Mouse (Mus musculus): ENCODE data around the gene Fam71e1.

Gene Fam71e1

DNA sequence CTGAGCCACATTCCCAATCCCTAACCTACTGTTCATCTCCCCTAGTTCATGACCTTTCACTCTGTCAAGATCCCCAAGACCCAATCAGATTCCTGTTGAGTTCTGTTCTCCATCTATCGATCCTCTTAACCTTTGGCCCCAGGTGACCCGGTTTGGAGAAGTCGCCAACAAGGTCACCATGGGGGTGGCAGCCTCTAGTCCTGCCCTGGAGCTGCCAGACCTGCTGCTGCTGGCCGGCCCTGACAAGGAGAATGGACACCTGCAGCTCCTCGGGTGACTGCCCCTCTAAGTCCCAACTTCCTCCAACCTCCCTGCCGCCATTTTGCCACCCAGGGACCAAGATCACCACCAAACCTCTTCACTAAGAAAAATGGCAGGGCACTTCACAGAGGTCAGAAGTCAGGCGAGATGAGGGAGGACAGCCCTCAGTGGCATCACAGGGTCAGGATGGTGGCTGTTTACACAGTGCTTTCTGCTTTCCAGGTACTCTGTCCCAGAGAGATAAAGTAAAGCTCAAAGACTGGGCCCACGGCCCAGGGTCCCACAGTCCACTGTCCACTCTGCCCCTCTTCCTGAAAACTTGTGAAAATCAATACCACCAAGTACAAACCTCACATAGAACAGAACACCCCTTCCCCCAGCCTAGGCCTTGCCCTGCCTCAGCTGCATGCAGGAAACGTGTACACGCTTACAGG, 1.1 kb downstream of the Fam71e1 start:
- DNase-seq (ENCODE audit: low read depth, low spot score) = no peak

DNA sequence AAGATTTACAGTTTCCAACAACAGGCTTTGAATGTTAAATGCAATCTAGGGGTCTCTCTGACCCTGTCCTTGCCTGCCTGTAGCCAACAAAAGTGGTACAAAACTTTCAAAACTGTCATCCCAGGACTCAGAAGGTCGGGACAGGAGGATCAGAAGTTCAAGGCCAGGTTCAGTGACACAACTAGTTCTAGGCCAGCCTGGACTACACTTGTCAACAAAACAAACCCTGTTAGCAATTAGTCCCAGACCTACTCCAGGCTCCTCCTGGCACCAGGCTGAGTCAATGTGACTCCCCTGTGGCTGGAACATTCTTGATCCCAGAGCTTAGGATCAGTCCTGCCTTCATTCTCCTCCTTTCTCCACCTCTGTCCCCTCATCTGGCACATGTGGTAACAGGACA, 2.5 kb downstream of the Fam71e1 start:
- DNase-seq (ENCODE audit: low read depth, low spot score) = no peak

DNA sequence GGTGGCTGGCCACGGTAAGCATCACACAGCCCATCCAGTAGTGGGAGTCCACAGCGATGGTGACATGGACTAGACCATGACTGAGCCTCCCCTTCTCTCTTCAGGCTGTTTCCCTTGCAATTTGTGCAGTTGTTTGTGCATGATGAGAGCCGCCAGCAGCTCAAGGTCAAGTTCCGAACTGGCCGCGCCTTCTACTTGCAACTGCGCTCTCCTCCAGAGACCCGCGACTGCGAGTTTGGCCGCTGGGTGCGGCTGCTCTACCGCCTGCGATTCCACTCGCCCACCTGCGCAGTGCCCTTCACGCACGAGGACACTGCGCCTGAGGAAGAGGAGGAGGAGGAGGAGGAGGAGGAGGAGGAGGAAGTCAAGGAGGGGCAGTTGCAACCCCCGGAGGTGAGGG, 3.7 kb downstream of the Fam71e1 start:
- DNase-seq (ENCODE audit: low read depth, low spot score) = no peak

DNA sequence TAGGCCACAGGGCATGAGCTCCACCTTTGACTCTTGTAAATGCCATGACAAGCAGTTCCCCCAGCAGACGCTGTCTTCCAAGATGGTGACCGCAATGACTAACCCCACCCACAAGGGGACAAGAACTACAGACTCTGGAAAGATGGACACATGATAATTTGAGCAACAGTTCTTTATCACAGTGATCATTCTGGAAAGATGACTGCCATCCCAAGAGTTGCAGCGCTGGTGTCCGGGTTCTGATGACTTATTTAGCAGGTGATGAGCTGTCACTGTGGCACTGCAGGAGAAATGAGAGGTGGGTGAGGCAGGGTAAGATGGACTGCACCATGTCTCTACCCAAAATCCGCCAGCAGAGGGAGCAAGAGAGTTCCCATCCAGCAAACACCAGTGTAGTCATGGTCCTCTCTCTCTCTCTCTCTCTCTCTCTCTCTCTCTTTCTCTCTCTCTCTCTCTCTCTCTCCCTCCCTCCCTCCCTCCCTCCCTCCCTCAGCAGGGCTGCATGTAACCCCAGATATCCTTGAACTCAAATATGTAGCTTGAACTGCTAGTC, 5.3 kb downstream of the Fam71e1 start:
- peak; percentile 54 for DNase-seq (ENCODE audit: low read depth, low spot score)

DNA sequence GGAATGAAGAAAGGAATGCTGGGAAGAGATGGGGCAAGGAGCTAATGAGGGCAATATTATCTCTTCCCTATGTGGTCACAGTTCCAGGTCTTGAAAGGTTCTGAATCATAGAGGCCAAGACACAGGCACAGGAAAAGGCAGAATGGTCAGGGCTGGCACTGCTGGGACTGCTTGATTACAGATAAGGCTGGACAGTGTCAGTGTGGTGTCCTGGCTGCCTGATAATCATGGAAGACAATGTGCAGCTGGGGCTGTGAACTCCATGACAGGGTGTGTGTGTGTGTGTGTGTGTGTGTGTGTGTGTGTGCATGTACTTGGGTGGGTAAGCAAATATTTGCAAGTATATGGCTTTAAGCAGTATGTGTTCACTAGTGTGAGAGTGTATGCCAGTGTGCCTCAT, 11.1 kb downstream of the Fam71e1 start:
- no peak for DNase-seq (ENCODE audit: low read depth, low spot score)

DNA sequence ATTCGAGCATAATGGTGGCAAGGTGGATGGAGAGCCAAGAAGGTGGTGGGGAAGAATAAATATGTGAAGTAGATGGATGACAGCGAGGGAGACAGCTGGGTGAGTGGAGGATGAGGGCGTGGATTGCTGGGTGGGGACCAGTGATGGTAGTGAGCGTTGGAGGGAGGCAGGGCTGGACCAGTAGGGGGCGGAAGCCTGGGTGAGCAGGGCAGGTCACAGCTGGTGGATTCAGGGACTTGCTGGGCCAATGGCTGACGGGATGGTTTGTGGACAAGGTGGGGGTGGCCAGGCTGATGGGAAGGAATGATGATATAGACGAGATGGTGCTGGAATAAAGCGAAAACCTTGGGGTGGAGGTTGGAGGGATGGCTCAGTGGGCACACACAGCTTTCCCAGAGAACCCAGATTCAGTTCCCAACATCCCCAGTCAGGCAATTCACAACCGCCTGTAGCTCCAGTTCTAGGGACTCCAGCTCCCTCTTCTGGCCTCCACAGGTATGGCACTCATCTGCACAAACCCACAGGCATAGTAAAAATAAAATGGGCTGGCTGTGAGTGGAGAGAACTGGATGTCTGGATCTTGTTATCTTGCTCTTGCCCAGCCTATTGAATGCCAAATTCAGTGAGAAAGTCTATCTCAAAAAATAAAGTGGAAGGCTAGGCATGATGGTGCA, 23.0 kb downstream of the Fam71e1 start:
- DNase-seq (ENCODE audit: low read depth, low spot score) = no peak

DNA sequence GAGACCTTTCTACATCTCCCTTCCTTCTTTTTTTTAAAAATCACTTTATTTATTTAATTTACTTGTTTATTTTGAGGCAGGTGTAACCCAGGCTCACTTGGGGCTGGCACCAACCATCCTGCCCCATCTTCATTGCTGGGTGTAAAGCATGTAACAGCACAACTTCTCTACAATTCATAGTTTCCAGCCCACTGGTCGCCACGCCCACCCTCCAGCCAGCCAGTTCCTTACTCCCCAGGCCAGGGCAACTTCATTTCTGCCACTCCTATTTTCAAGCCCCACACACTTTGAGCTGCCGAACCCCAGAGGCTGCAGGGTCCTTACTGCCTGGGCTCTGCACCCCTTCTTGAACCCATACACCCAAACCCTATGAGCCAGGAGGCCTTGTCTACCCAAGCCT, 24.6 kb downstream of the Fam71e1 start:
- DNase-seq (ENCODE audit: low read depth, low spot score) = no peak

DNA sequence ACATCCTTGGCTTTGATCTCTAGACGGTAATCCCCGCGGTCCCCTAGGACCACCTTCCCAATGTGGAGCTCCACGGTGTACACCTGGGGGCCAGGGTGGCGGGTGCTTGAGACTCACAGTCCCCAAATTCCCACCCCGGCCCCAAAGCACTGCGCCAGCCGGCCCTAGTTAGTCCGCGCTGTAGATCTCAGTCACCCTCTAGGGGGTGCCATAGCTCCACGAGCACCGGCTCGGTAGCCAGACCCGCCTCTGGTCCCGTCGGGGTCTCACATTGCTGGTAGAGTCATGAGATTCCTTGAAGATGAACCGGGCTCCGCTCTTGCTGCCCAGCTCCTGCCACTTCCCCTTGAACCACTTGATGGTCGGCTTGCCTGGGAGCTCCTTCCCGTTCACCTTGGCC, 25.3 kb downstream of the Fam71e1 start:
- no peak for DNase-seq (ENCODE audit: low read depth, low spot score)

DNA sequence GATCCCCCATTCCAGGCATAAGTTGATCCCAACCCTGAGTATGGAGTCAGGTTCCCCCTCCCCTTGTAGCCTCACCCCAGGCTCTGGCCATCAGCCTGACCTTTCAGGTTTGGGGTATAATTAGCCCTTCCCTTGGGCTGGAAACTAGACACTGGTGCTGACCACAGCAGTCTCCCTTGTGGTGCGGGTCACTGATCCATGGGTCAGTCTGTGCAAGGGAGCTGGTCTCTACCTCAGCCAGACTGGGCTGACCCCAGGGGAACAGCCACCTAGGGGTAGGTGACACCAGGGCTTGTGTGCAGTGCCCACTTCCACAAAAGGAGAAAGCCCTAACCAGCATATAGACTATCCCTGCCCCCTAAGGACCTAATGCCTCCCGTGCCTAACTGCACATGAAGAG, 26.7 kb downstream of the Fam71e1 start:
- no peak for DNase-seq (ENCODE audit: low read depth, low spot score)

DNA sequence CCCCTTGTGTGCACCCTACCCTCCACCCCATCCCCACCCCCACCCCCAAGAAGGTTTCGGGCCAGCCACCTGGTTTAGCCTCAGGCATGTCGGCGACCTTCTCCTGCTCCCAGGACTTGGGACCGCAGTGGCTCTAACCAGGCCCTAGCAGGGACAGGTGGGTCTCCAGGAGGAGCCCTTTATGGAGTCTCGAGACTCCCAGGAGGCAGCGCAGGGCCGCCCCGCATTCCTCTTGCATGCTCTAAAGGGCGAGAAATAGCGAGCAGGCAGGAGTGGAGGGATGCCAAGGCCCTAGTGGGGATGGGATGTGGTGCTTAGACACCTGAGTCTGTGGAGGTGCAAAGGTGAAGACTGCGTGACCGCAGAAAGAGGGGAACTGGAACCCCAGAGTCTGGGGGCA, 28.1 kb downstream of the Fam71e1 start, which contains the start of gene Mybpc2:
TSS of gene Mybpc2 (minus strand) at position 155 of the 400 bp plus-strand sequence.
- no peak for DNase-seq (ENCODE audit: low read depth, low spot score)

DNA sequence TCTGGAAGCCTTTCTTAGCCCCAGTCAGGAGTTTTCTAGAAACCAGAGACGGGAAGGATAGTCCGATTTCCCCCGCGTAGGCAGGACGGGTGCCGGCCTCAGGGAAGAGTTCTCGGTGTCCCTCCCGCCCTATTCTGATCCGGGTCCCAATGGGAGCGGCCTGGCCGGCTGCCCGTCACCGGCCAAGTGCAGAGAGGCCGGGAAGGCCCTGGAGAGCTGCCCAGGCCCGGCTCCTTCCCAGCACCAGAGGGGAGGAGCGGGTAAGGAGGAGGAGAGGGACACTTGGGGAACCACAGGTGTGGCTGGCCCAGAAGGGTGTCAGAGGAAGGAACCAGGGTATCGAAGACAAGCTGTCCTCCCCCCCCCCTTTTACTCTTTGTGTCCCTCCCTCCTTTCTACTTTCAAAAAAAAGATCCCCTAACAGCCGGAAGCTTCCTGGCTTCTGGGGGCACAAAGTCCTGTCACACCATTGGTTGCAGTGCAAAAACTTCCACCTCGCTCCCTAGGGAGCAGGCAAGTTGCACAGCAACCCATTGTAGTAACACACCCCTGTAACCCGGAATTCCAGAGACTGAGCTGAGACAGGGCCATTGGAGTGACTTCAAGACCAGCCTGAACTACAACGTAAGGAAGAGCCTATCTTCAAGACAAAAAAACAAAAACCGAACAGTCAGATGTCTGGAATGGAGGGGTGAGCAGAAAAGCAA, 28.9 kb downstream of the Fam71e1 start:
- DNase-seq (ENCODE audit: low read depth, low spot score) = no peak

DNA sequence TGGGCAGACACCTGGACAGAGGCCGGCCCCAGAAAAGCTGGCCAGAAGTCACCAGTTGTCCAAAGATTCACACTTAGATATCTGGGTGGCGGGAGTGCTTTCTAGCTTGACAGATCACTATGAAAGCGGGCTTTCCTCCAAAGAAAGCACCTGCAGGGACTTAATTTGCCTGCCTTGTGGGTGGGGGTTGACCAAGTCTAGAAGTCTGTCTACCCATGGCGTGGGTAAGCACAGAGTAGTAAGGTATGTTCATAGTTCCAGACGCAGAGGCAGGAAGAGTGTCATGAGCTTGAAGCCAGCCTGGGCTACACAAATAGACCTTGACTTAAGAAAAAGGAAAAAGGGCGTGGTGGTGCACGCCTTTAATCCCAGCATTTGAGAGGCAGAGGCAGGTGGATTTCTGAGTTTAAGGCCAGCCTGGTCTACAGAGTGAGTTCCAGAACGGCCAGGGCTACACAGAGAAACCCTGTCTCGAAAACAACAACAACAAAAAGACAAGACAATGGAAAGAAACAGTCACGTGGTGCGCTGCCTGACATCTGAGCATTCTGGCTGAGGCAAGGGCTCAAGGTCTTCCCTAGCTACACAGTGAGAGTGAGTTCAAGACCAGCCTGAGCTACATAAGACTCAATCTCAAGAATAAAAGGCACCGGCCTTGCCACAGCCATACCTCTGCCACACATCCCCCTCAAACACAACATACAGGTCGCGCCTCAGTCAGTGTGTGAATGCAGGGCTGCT, 30.2 kb downstream of the Fam71e1 start:
- no peak for DNase-seq (ENCODE audit: low read depth, low spot score)

DNA sequence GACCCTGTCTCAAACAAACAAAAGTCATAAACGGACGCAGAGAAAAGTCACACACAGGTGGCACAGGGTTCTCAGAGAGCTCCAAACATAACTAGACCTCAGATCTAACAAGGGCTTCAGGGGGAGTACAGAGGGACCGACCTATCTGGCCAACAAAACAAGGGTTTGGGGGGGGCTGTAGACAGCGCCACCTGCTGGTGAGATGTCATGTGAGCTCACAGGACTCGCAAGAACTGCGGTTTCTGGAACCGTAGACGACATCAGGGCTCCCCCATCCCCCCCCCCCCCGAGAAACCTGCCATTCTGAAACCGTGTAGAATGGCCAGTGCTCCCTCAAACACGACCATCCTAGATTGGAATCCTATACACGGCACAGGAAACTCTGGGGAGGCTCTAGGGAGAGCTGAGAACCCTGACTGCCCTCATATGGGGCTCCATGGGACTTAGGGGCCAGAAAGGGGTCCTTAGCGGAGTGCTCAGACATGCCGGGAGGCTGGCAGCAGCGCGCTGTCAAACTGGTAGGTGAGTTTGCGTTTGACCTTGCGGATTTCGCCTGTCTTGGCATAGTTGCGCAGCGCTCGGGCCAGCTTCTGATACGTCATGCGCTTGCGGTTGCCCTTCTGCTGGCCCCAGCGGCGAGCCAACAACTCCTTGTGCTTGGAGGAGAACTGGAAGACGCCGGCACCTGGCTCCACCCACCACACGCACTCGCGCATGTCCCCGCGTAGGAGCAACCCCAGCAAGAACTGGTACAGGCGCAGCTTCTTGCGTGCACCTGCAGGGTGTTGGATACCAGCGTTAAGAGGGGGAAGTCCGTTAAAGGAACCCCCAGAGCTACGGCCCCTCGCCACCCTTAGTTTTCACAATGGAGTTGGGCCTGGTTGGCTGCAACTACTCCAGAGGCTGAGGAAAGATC, 31.4 kb downstream of the Fam71e1 start:
- DNase-seq (ENCODE audit: low read depth, low spot score) = peak; percentile 51

DNA sequence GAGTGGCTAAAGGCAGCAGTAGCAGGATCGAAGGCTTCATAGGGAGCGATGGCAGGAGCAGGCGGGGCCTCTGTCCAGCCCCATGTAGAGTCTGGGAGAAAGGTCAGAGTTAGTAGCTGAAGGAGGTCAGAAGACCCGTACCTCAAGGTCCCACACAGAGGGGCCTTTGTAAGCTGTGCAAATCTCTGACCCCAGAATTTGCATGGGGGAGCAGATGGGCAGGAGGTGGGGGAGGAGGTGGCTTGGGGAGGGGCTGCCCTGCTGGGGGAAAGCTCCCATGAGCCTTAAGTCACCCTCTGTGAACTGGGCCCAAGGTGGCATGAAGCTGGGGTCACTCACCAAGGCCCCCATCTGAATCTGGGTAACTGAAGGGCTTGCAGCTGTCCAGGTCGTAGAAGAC, 33.1 kb downstream of the Fam71e1 start:
- DNase-seq (ENCODE audit: low read depth, low spot score) = no peak

DNA sequence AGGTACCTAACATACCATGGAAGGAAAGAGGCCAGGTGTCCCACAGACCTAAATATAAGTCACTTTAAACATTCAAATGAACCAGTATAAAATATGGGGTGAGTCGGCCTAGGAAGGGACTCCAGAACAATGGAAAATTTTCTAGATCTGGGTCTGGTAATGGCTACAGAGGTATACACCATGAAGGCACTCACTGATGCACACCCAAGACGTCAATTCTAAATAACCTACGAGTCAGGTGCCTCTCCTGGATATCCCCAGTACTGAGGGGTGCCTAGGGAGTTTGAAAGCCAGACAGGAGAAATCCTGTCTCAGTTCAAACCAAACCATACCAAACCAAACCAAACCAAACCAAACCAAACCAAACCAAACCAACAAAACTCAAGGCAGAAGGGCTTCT, 34.1 kb downstream of the Fam71e1 start:
- no peak for DNase-seq (ENCODE audit: low read depth, low spot score)

DNA sequence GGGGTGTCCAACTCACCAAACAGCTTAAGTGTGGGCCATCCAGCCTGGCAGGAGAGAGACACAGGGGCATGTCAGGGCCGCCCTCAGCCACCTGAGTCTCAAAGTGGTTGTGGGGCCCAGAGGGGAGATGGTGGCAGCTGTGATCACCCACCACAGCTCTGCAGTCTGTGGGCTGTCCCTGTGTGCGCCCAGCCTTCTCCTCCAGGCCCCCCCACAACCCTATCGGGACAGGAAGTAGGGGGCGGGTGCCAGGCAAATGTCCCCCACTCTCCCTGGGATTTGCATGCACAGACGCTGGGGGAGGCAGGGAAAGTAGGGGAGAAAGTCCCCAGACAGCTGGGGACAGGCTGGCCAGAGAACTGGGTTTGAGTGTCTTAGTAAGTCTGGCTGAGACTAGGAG, 34.8 kb downstream of the Fam71e1 start:
- no peak for DNase-seq (ENCODE audit: low read depth, low spot score)

DNA sequence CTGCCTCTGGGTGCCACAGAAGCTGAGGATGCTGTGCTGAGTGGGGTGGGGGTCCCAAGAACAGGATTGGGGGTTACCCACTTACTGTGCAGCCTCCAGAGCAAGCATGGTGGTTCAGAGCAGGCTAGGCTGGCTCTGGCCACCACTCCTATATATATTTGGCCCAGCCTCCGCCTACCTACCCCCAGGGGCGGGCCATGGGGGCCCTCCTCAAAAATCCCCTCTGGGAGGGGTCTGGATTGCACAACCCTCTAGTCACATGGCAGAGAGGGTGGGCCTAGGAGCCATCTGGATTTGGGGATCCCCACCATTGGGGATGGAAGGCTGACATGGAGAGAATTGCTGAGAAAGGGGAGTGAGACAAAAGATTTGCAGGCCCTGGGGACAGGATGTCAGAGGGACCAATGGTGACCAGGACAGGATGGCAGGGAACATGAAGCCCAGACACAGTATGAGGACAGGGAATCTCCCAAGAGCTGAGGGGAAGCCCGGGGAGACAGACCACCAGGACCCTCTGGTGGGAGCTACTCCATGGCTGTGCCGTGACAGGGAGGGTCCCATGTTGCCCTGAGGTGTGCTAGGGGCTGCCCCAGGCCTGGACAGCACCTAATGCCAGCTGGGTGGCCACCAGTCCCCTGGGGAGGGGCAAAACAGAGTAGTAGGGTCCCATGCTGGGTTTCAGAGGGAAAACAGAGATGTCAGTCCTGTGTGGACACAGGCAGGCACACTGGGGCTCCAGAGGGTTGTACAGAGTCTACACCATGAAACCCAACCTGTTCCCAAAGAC, 35.8 kb downstream of the Fam71e1 start, which contains the start of gene Spib:
TSS of gene Spib (minus strand) at position 126 of the 787 bp plus-strand sequence.
- no peak for DNase-seq (ENCODE audit: low read depth, low spot score)

DNA sequence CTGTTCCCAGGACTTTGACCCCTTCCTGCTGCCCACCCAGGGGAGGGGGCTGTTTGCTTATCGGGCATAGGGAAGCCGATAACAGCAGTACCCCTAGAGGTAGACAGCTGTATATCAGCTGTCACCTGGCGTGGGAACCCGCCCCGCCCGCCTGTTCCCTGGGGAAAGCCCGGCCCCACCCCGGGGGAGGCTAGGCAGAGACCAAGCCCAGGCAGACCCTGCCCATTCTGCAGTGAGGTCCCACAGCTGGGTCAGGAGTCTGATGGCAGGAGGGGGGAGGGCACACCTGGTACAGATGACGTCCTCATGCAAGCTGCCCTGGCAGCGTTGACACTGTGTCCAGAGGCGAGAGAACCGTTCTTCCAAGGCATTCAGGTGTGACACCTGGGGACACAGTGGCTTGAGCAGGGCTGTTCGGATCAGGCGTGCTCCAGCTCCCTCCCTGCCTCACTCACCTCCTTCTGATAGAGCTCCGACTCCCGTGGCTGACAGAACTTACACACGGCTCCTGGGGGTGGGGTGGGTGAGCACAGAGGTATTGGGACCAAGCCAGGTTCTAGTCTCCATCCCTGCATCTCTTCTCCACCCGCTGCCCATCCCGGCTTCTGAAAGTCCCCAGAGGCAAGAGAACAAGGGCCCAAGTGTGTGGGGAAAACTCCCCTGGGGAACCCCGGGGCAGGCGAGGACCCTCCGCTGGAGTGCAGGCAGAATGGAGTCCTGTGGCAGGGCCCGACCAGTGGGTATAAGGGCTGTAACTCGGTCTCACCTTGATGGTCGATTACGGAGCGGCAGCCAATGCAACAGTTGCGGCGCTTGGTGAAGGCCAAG, 36.8 kb downstream of the Fam71e1 start:
- DNase-seq (ENCODE audit: low read depth, low spot score) = no peak

DNA sequence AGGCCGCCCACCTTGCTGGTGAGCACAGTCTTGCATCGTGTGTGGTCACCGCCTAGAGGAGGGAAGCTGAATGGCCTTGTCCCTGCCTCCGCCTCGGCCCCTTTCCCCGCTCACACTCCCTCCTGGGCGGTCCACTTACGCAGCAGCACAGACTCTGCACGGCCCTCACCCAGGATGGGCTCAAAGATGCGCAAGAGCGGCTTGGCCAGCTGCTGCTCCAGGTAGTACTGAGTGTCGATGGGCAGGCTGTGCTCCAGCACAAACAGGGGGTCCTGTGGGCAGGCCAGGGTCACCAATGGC, 37.3 kb downstream of the Fam71e1 start:
- no peak for DNase-seq (ENCODE audit: low read depth, low spot score)
